Mouse (Mus musculus) MEL (cell line): ENCODE results near the gene Ldb1.

Experiments
- ELF1 ChIP-seq: IDR thresholded peaks from 2 replicates; pipeline ENCODE4 v1.6.1; 2014; ENCODE audit warnings: low read depth, mild to moderate bottlenecking, inconsistent platforms, low read length, improper control_type of control experiment, moderate library complexity
- EP300 ChIP-seq, 2 experiments: IDR thresholded peaks; 2 replicates each; pipeline ENCODE4 v1.6.1; 2011; ENCODE audit warnings: improper control_type of control experiment in 2 of 2, low read length in 2 of 2, low read depth in 1 of 2, mild to moderate bottlenecking in 1 of 2
- KAT2A ChIP-seq: conservative IDR thresholded peaks from 2 replicates; pipeline ENCODE4 v1.6.1; 2012; ENCODE audit warnings: low read depth, low read length, improper control_type of control experiment, inconsistent platforms
- POLR2AphosphoS2 ChIP-seq: IDR thresholded peaks from 2 replicates; pipeline ENCODE4 v1.6.1; 2011; ENCODE audit warnings: low read length, improper control_type of control experiment
- UBTF ChIP-seq: IDR thresholded peaks from 2 replicates; pipeline ENCODE4 v1.6.1; 2012; ENCODE audit warnings: low read depth, mild to moderate bottlenecking, inconsistent platforms, low read length, improper control_type of control experiment, moderate library complexity, borderline replicate concordance; ENCODE audit not compliant: insufficient read depth

- no peak for TF ChIP-seq POLR2AphosphoS2
- no peak for TF ChIP-seq UBTF
- TF ChIP-seq KAT2A: no peak
- no peak for TF ChIP-seq EP300 (IDR thresholded peaks at IDR 0.05; ENCODE audit: low read depth in 1 of 2, low read length in 2 of 2)
- TF ChIP-seq ELF1: no peak
Observed at GRCm38 (mm10) chr19:46043380-46043779, 1.6 kb downstream of the Ldb1 start.
